Mouse (Mus musculus) forebrain, embryonic 15.5 days (tissue): ENCODE measurements around the gene Pfdn4. TPM values are rescaled to one million over a fixed set of nuclear protein-coding genes. Genes with fewer than 3 reads are reported as not detected.

Source experiments
- polyA plus RNA-seq: library from polyadenylated mRNA; unstranded; fragments of >200 nt; fragmentation: Nextera tagmentation; extraction: Ambion mirVana; gene quantifications from 2 replicates; pipeline ENCODE4 v1.2.1, GENCODE M21; 2015

Pfdn4 gene
- polyA plus RNA-seq, 1 experiment from 2014 or later, result 126 TPM

Other genes with a start within 250 kb of the Pfdn4 start
- 2.0 TPM in 2 replicates for gene Bcas1, start 68.6 kb upstream of the Pfdn4 start, polyA plus RNA-seq
- 0.05 and 0.10 TPM in 2 replicates for gene Cyp24a1, start 717 bp downstream of the Pfdn4 start, polyA plus RNA-seq
- gene 4930470P17Rik, start 105.6 kb downstream of the Pfdn4 start, polyA plus RNA-seq, result not detected in 2 replicates
- 73.9 and 76.7 TPM in 2 replicates for gene Dok5, start 235.4 kb downstream of the Pfdn4 start, polyA plus RNA-seq